Mouse (Mus musculus) bone marrow macrophage, adult 2 months (primary cell): Measurements from ENCODE around the gene Rhoc. TPM values are rescaled to one million over a fixed set of nuclear protein-coding genes. Genes with fewer than 3 reads are reported as not detected.
A peak's percentile ranks its signal among the peaks of the same experiment; 100 is the strongest.

Experiments
- H3K27ac ChIP-seq: 2 replicates; pipeline ENCODE4 v1.5.1; 2012; ENCODE audit warnings: low read depth, low read length; ENCODE audit not compliant: insufficient read depth
- H3K4me1 ChIP-seq: 2 replicates; pipeline ENCODE4 v1.6.1; 2012; ENCODE audit warnings: low read length; ENCODE audit not compliant: control insufficient read depth, insufficient read depth
- H3K4me3 ChIP-seq: 2 replicates; pipeline ENCODE4 v1.5.1; 2012; ENCODE audit warnings: mild to moderate bottlenecking, low read length, moderate library complexity; ENCODE audit not compliant: insufficient read depth
- CTCF ChIP-seq: IDR thresholded peaks from 2 replicates; pipeline ENCODE4 v1.5.1; 2012; ENCODE audit warnings: low read depth, mild to moderate bottlenecking, low read length, moderate library complexity
- POLR2A ChIP-seq: IDR thresholded peaks from 2 replicates; pipeline ENCODE4 v1.6.1; 2012; ENCODE audit warnings: mild to moderate bottlenecking, low read depth, low read length, borderline replicate concordance
- polyA plus RNA-seq: library from polyadenylated mRNA; stranded (reverse); fragments of >200 nt; gene quantifications from 2 replicates; pipeline ENCODE4 v1.2.4, GENCODE M21; 2012; ENCODE audit not compliant: missing spikeins, insufficient read depth, insufficient read length

Rhoc gene
- polyA plus RNA-seq, 1 experiment = 38.4 TPM

- H3K4me1 ChIP-seq = peaks cover 57% of the 10 kb centered on the region
- no peak overlapping the region for H3K4me3 ChIP-seq
- H3K27ac ChIP-seq = no peak overlapping the region
- TF ChIP-seq POLR2A (no peak), CTCF (no peak)
Observed at GRCm38 (mm10) chr3:104792360-104793270, 4.4 kb downstream of the Rhoc start.

GRCm38 (mm10) chr3:104793871-104794828 lies 6.0 kb downstream of the Rhoc start:
- H3K4me1 ChIP-seq = peaks cover 57% of the 10 kb centered on the region
- peak overlapping the region; percentile 61 for H3K27ac ChIP-seq
- no peak for TF ChIP-seq CTCF
- no peak for TF ChIP-seq POLR2A
- H3K4me3 ChIP-seq = no peak overlapping the region

GRCm38 (mm10) chr3:104794953-104795470 lies 6.8 kb downstream of the Rhoc start:
- no peak for TF ChIP-seq POLR2A
- TF ChIP-seq CTCF = no peak
- Histone ChIP-seq H3K4me1 (peaks cover 48% of the 10 kb centered on the region), H3K4me3 (no peak overlapping the region), H3K27ac (peak overlapping the region; percentile 10; the same call in 1 of the 2 replicates)

GRCm38 (mm10) chr3:104795661-104796340 lies 7.6 kb downstream of the Rhoc start:
- TF ChIP-seq CTCF (no peak), POLR2A (no peak)
- Histone ChIP-seq H3K27ac (no peak overlapping the region), H3K4me1 (peaks cover 40% of the 10 kb centered on the region), H3K4me3 (no peak overlapping the region)

- Histone ChIP-seq H3K4me1 (peaks cover 33% of the 10 kb centered on the region), H3K4me3 (no peak overlapping the region), H3K27ac (no peak overlapping the region)
- TF ChIP-seq CTCF = no peak
- no peak for TF ChIP-seq POLR2A
Observed at GRCm38 (mm10) chr3:104796430-104797082, 8.4 kb downstream of the Rhoc start.

- Histone ChIP-seq H3K27ac (no peak overlapping the region), H3K4me3 (no peak overlapping the region), H3K4me1 (no peaks in the 10 kb centered on the region)
- TF ChIP-seq CTCF = no peak
- TF ChIP-seq POLR2A = no peak
Observed at GRCm38 (mm10) chr3:104800681-104801080, 12.5 kb downstream of the Rhoc start.

- Histone ChIP-seq H3K4me3 (no peak overlapping the region), H3K27ac (no peak overlapping the region), H3K4me1 (no peaks in the 10 kb centered on the region)
- TF ChIP-seq CTCF (no peak), POLR2A (no peak)
Observed at GRCm38 (mm10) chr3:104801481-104801880, 13.3 kb downstream of the Rhoc start.

GRCm38 (mm10) chr3:104804312-104804711 lies 16.1 kb downstream of the Rhoc start:
- Histone ChIP-seq H3K4me1 (no peaks in the 10 kb centered on the region), H3K4me3 (no peak overlapping the region), H3K27ac (no peak overlapping the region)
- TF ChIP-seq CTCF (no peak), POLR2A (no peak)

GRCm38 (mm10) chr3:104805539-104805938 lies 17.4 kb downstream of the Rhoc start:
- H3K27ac ChIP-seq = no peak overlapping the region
- H3K4me1 ChIP-seq = no peaks in the 10 kb centered on the region
- no peak overlapping the region for H3K4me3 ChIP-seq
- TF ChIP-seq CTCF (no peak), POLR2A (no peak)

- no peak overlapping the region for H3K4me3 ChIP-seq
- peaks cover 12% of the 10 kb centered on the region for H3K4me1 ChIP-seq
- no peak for TF ChIP-seq POLR2A
- TF ChIP-seq CTCF = no peak
- no peak overlapping the region for H3K27ac ChIP-seq
Observed at GRCm38 (mm10) chr3:104811752-104812151, 23.6 kb downstream of the Rhoc start.
